Mouse (Mus musculus) c-Kit-negative CD71-positive TER-119-positive erythroid progenitor cells, embryonic 14.5 days (primary cell): ENCODE data around the gene Pou6f1.
"Not testable (repeated sequence)": the region's sequence is repeated elsewhere in the genome, so short reads cannot be mapped to it uniquely, and the experiment has no call there.

Experiments
- DNase-seq: peaks from one replicate; pipeline ENCODE4 v3.0.0-alpha.2; 2013; ENCODE audit warnings: low read depth, low spot score

Pou6f1 gene

GRCm38 (mm10) chr15:100619200-100619599 lies 19.4 kb upstream of the Pou6f1 start:
- no peak for DNase-seq

- no peak for DNase-seq
These were observed 16.4 kb upstream of the Pou6f1 start for GRCm38 (mm10) chr15:100616221-100616620.

- peak; percentile 74 for DNase-seq
These were observed 16.0 kb upstream of the Pou6f1 start for GRCm38 (mm10) chr15:100615825-100616220.

- peak; percentile 99 for DNase-seq
These were observed 15.4 kb upstream of the Pou6f1 start, which contains the start of gene Dazap2 for GRCm38 (mm10) chr15:100614996-100615824. Gene Dazap2, plus strand, starts transcription at chr15:100615349.

GRCm38 (mm10) chr15:100614218-100614995 lies 14.6 kb upstream of the Pou6f1 start:
- DNase-seq = no peak

- peak; percentile 66 for DNase-seq
These were observed 13.8 kb upstream of the Pou6f1 start for GRCm38 (mm10) chr15:100613584-100613983.

- no peak for DNase-seq
These were observed 12.6 kb upstream of the Pou6f1 start for GRCm38 (mm10) chr15:100612432-100612831.

GRCm38 (mm10) chr15:100611951-100612350 lies 12.2 kb upstream of the Pou6f1 start:
- no peak for DNase-seq

- DNase-seq = not testable (repeated sequence)
These were observed 6.9 kb upstream of the Pou6f1 start for GRCm38 (mm10) chr15:100606677-100607076.

- no peak for DNase-seq
These were observed 1.9 kb upstream of the Pou6f1 start for GRCm38 (mm10) chr15:100601669-100602068.

GRCm38 (mm10) chr15:100600696-100601272 lies 1.0 kb upstream of the Pou6f1 start:
- DNase-seq = no peak

GRCm38 (mm10) chr15:100600047-100600695 lies 387 bp upstream of the Pou6f1 start:
- no peak for DNase-seq

GRCm38 (mm10) chr15:100598883-100599275 lies 905 bp downstream of the Pou6f1 start:
- no peak for DNase-seq

GRCm38 (mm10) chr15:100598287-100598882 lies 1.4 kb downstream of the Pou6f1 start:
- no peak for DNase-seq

GRCm38 (mm10) chr15:100592817-100593216 lies 7.0 kb downstream of the Pou6f1 start:
- no peak for DNase-seq

- no peak for DNase-seq
These were observed 9.3 kb downstream of the Pou6f1 start for GRCm38 (mm10) chr15:100590436-100590835.

- DNase-seq = no peak
These were observed 11.5 kb downstream of the Pou6f1 start for GRCm38 (mm10) chr15:100588297-100588696.

GRCm38 (mm10) chr15:100587166-100587565 lies 12.6 kb downstream of the Pou6f1 start:
- DNase-seq = no peak

GRCm38 (mm10) chr15:100585931-100586330 lies 13.9 kb downstream of the Pou6f1 start:
- no peak for DNase-seq

- DNase-seq = no peak
These were observed 19.7 kb downstream of the Pou6f1 start for GRCm38 (mm10) chr15:100580108-100580507.

GRCm38 (mm10) chr15:100577972-100578371 lies 21.8 kb downstream of the Pou6f1 start:
- no peak for DNase-seq
